Mouse (Mus musculus) heart, embryonic 10.5 days (tissue): ENCODE data around the gene Hist1h2bm. TPM values are rescaled to one million over a fixed set of nuclear protein-coding genes. Genes with fewer than 3 reads are reported as not detected.
"Not testable (repeated sequence)": the region's sequence is repeated elsewhere in the genome, so short reads cannot be mapped to it uniquely, and the experiment has no call there.

ENCODE experiments used
- DNase-seq: peaks from one replicate; pipeline ENCODE4 v3.0.0-alpha.2; 2017; ENCODE audit warnings: low spot score
- H3K27ac ChIP-seq: fragments of 300-500 bp; sonication (generic); 2 replicates; pipeline ENCODE4 v1.5.1; 2016; ENCODE audit warnings: mild to moderate bottlenecking
- H3K27me3 ChIP-seq: fragments of 300-500 bp; sonication (generic); 2 replicates; pipeline ENCODE4 v1.6.1; 2016; ENCODE audit warnings: mild to moderate bottlenecking; ENCODE audit not compliant: poor library complexity, insufficient read depth, severe bottlenecking
- H3K36me3 ChIP-seq: fragments of 300-500 bp; sonication (generic); 2 replicates; pipeline ENCODE4 v1.6.1; 2016; ENCODE audit warnings: mild to moderate bottlenecking, moderate library complexity
- H3K4me1 ChIP-seq: fragments of 300-500 bp; sonication (generic); 2 replicates; pipeline ENCODE4 v1.6.1; 2016; ENCODE audit warnings: mild to moderate bottlenecking
- H3K4me3 ChIP-seq: fragments of 300-500 bp; sonication (generic); 2 replicates; pipeline ENCODE4 v1.5.1; 2016; ENCODE audit warnings: mild to moderate bottlenecking, moderate library complexity
- H3K9me3 ChIP-seq: fragments of 300-500 bp; sonication (generic); 2 replicates; pipeline ENCODE4 v1.6.1; 2016; ENCODE audit warnings: mild to moderate bottlenecking, moderate library complexity
- WGBS: fragments of 180-500 bp; shearing (Covaris S2); methylation state at CpG from one replicate; pipeline ENCODE4 v1.1.7; 2016; 5-methylcytosine and 5-hydroxymethylcytosine counted together
- polyA plus RNA-seq: library from polyadenylated mRNA; unstranded; fragments of >200 nt; fragmentation: Nextera tagmentation; extraction: Ambion mirVana; gene quantifications from 2 replicates; pipeline ENCODE4 v1.2.1, GENCODE M21; 2016

The Hist1h2bm gene
- polyA plus RNA-seq = 2.4 and 3.7 TPM in 2 replicates

DNA sequence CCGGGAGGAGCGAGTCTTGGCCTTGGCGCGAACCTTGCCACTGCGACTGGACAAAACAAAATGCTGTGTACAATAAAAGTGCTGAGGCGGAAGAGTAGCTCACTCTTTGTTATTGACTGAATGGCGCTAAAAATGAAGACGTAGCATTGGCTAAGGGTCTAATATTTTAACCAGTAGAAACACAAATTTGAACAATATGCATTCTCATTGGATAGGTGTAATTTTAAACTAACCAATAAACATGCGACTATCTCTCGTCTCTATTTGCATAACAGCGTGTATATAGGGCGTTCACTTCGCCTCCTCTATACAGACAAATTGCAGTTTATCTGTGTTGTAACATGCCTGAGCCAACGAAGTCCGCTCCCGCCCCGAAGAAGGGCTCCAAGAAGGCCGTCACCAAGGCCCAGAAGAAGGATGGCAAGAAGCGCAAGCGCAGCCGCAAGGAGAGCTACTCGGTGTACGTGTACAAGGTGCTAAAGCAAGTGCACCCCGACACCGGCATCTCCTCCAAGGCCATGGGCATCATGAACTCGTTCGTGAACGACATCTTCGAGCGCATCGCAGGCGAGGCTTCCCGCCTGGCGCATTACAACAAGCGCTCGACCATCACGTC lies at the start of gene Hist1h2bm:
Gene Hist1h2bm (plus strand): TSS at position 288 of the 616 bp plus-strand sequence.
- not testable (repeated sequence) for H3K27me3 ChIP-seq, H3K9me3 ChIP-seq, H3K4me1 ChIP-seq, H3K36me3 ChIP-seq
- Histone ChIP-seq H3K4me3 (peak within 1 kb of the TSS; percentile 55), H3K27ac (peak within 1 kb of the TSS; percentile 87)
- peak; percentile 90 for DNase-seq
- WGBS = under 1% methylated on average over 37 of the region's 37 CpGs

DNA sequence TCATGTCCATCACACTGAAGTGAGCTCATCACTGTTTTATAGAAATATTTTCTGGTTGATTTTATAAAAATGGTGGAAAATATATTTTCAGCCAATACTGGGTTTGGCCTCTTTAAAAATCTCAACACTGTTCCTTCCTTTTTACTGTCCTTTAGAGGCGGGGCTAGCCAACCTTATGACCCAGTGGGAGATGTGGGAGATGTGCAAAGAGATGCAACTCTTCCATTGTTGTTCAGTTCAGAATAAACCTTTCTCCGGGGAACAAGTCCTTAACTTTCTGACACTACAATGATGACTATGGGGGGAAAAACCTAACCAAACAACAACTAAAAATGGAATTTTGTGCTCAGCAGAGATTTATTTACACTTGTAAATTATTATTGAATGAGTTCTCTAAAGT lies 44.5 kb upstream of the Hist1h2bm start, which contains the start of gene Olfr1360:
Gene Olfr1360 (minus strand): TSS at position 101 of the 400 bp plus-strand sequence.
- no peaks in the 10 kb centered on the region for H3K36me3 ChIP-seq
- DNase-seq = no peak
- no peaks in the 10 kb centered on the region for H3K4me1 ChIP-seq
- no peak within 1 kb of the TSS for H3K4me3 ChIP-seq
- 90% methylated on average over 2 of the region's 2 CpGs for WGBS
- no peak within 1 kb of the TSS for H3K27ac ChIP-seq
- H3K9me3 ChIP-seq = no peaks in the 10 kb centered on the region
- H3K27me3 ChIP-seq = no peaks in the 10 kb centered on the region

DNA sequence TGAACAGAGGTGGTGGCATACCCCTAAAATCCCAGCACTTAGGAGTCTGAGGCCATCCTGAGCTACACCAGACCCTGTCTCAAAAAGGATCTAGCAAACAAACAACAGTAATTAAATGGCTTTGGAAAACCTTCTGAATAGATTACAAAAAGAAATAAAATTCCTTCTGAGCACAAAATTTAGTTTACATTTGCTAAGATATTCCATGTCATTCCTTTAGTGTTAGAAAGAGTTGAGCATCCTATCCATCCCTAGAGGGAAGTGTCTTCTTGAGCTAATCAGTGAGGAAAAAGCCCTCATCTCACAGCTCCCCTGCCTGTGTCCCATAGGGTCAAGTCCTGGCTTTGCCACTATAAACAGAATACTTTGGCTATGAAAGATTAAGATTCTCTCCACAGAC lies 24.0 kb upstream of the Hist1h2bm start, which contains the start of gene Olfr1359:
Gene Olfr1359 (plus strand): TSS at position 301 of the 400 bp plus-strand sequence.
- no peak within 1 kb of the TSS for H3K4me3 ChIP-seq
- H3K27ac ChIP-seq = no peak within 1 kb of the TSS
- no peaks in the 10 kb centered on the region for H3K4me1 ChIP-seq
- no peaks in the 10 kb centered on the region for H3K9me3 ChIP-seq
- H3K27me3 ChIP-seq = no peaks in the 10 kb centered on the region
- DNase-seq = no peak
- H3K36me3 ChIP-seq = no peaks in the 10 kb centered on the region

DNA sequence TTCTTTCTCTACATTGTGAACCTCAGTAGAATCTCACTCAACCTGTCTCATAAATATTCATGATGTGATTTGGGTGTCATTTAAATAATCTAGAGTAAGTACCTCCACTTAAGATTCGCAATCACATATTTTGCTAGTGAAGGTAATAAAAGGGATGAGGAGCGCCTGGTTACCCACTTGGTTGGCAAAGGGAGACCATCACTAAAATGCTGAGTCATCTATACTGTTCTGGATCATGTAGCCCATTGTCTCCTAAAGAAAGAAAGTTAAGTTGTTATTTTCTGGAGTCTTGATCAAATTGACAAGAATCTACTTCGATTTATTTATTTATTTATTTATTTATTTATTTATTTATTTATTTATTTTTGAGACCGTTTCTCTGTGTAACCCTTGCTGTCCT lies 15.2 kb upstream of the Hist1h2bm start:
- no peaks in the 10 kb centered on the region for H3K27me3 ChIP-seq
- 68% methylated on average over 4 of the region's 4 CpGs for WGBS

DNA sequence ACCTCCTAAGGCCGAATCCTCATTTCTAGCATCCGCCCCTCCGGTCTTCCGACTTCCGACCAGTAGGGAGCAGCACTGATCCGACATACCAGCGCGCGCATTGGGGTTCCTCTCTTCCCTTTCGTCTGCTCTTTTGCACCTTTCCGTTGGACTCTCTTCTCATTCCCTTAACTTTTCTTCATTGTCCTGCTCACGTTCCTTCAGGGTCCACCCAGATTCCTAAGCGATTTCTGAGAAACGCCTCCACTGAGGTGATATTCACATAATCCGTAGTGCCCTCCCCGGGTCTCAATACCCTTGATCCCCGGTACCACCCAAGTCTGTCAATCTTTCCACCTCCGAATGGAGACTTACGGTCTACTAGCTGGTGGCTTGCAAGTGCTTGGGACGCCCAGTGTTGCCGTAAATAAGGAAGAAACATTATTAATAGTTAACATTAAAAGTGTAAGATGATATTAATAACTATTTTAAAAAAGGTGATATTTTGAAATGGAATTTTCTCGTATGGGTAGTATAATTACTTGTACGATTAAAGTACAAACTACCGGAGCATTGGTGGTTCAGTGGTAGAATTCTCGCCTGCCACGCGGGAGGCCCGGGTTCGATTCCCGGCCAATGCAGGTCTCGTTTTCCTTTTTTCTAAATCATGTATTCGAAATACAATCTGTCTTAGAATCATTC lies 11.7 kb upstream of the Hist1h2bm start:
- Histone ChIP-seq H3K27ac (peak overlapping the region; percentile 87), H3K9me3 (no peaks in the 10 kb centered on the region), H3K4me3 (peak overlapping the region; percentile 70), H3K36me3 (no peaks in the 10 kb centered on the region), H3K4me1 (peaks cover 4% of the 10 kb centered on the region), H3K27me3 (no peaks in the 10 kb centered on the region)
- DNase-seq = peak; percentile 93
- under 1% methylated on average over 32 of the region's 32 CpGs for WGBS

More for the DNA sequence above, 15.2 kb upstream of the Hist1h2bm start:
- Histone ChIP-seq H3K4me3 (no peak overlapping the region), H3K9me3 (no peaks in the 10 kb centered on the region), H3K27ac (no peak overlapping the region), H3K36me3 (no peaks in the 10 kb centered on the region), H3K4me1 (no peaks in the 10 kb centered on the region)
- DNase-seq = no peak

DNA sequence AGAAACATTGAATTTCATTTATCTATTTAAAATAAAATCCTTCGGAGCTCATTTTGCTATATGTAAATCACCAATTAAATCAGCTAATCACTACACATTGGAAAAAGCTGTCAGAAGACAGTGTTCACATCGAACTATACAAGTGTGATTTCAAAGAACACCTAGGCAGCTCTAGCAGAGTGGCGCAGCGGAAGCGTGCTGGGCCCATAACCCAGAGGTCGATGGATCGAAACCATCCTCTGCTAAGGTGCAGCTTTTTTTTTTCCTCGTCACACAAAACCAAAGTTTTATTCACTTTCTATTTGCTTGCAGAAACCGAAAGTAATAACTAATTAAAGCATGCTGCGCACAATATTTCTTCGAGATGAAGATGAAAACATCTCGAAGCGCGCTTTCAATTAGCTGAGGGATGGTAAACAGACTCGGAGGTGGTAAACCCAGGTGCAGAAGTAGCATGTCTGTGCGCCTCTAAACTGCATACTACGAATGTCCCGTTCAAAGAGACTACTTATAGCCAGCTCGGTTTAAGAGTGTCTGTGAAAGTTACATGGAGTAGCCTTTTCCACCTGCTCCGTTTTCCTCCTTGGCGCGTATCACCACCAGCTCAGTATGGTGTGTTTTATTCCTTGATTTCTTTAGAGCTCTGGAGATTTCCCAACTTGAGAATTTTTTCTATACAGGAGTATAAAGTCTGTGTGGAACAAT lies 10.9 kb upstream of the Hist1h2bm start:
- Histone ChIP-seq H3K36me3 (no peaks in the 10 kb centered on the region), H3K27ac (peak overlapping the region; percentile 49; the same call in 1 of the 2 replicates), H3K4me3 (peak overlapping the region; percentile 70), H3K27me3 (no peaks in the 10 kb centered on the region), H3K4me1 (peaks cover 8% of the 10 kb centered on the region), H3K9me3 (no peaks in the 10 kb centered on the region)
- 3% methylated on average over 22 of the region's 22 CpGs for WGBS
- peak; percentile 77 for DNase-seq

DNA sequence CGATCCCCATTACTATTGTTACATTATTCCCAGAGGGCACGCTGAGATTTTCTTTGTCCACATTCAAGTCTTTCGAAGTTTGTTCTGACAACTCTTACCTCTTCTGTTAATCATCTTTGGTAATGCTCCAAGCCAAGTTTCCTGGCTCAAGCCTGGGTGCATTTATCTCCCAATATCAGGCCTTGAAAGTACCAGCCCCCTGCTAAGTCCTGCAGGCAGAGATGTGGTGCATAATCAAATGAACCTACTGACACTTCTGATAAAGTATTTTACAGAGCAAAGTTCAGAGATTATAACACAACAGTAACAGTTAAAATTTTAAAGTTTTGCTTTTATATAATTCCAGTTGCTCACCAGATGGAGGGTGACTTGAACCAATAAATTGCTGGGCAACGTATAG lies 10.1 kb upstream of the Hist1h2bm start:
- H3K4me1 ChIP-seq = peaks cover 8% of the 10 kb centered on the region
- no peaks in the 10 kb centered on the region for H3K36me3 ChIP-seq
- H3K27me3 ChIP-seq = no peaks in the 10 kb centered on the region
- no peaks in the 10 kb centered on the region for H3K9me3 ChIP-seq
- H3K27ac ChIP-seq = no peak overlapping the region
- H3K4me3 ChIP-seq = peak overlapping the region; percentile 70
- WGBS = 36% methylated on average over 4 of the region's 4 CpGs
- DNase-seq = no peak

DNA sequence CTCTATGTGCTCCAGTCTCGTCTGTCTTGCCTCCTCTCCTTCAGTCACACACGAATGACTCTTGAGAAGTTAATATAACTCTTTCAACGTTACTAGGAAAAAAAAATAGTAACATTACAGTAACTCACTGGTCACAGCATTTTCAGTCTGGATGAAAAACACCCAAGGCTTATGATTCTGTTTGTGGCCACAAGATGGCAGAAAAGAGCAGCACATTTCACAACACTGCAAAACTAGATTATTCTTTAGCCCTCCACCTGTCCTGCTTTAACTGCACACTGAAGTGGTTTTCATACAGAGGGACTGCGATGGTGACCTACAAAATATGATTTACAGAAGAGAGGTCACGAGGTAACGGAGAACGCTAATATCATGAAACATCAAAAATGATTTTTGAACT lies 7.1 kb upstream of the Hist1h2bm start:
- H3K4me1 ChIP-seq = peaks cover 8% of the 10 kb centered on the region
- no peaks in the 10 kb centered on the region for H3K36me3 ChIP-seq
- peak; percentile 81 for DNase-seq
- peak overlapping the region; percentile 89 for H3K27ac ChIP-seq
- H3K4me3 ChIP-seq = peak overlapping the region; percentile 57
- no peaks in the 10 kb centered on the region for H3K27me3 ChIP-seq
- WGBS = 1% methylated on average over 7 of the region's 7 CpGs
- H3K9me3 ChIP-seq = no peaks in the 10 kb centered on the region

DNA sequence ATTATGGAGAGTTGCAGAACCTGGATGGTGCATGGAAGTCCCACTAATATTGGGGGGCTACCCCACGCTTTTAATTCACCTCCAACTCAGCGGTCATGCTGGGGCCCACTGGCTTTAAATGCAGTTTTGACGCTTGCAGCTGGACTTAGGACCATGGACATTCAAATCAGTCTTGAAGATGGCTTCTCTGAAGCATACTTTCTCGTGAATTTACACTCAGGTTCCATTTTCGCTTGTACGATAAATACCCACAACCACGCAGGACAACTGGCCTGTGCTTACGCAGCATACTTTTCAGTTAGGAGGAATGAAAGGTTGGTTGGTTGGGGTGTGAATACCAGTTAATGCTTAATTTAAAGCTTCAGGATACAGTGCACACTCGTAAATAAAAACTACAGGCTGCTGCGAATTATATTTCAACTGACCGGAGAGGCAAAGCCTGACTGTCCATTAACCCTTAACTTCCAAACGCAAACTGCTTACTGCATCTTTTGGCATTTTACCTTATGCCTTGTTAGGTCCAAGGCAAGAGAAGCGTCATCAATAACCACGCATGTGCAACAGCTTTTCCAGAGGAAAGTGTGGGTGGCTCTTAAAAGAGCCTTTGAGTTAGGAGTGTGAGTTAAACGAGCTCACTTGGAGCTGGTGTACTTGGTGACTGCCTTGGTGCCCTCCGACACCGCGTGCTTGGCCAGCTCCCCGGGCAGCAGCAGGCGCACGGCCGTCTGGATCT lies 6.5 kb upstream of the Hist1h2bm start:
- H3K36me3 ChIP-seq = no peaks in the 10 kb centered on the region
- WGBS = under 1% methylated on average over 22 of the region's 22 CpGs
- no peaks in the 10 kb centered on the region for H3K9me3 ChIP-seq
- H3K4me1 ChIP-seq = peaks cover 8% of the 10 kb centered on the region
- peak overlapping the region; percentile 89 for H3K27ac ChIP-seq
- no peaks in the 10 kb centered on the region for H3K27me3 ChIP-seq
- peak overlapping the region; percentile 57 for H3K4me3 ChIP-seq
- no peak for DNase-seq

DNA sequence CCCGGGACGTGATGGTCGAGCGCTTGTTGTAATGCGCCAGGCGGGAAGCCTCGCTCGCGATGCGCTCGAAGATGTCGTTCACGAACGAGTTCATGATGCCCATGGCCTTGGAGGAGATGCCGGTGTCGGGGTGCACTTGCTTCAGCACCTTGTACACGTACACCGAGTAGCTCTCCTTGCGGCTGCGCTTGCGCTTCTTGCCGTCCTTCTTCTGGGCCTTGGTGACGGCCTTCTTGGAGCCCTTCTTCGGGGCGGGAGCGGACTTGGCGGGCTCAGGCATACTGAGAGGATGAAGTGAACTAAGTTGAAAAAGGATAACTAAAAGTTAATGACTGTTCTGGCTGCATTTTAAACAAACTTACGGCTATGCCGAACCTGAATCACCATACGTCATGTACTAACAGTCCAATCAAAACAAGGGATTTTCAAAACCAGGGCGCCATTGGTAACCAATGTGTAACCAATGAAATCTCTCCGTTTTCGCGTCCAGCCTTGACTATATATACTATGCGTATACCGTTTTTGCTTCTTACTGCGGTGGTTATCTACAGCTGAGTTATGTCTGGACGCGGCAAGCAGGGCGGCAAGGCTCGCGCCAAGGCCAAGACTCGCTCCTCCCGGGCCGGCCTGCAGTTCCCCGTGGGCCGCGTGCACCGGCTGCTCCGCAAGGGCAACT lies 5.8 kb upstream of the Hist1h2bm start, which contains the start of the genes Hist1h2bl and Hist1h2ai:
Gene Hist1h2bl (minus strand): TSS at position 280 of the 676 bp plus-strand sequence.
Gene Hist1h2ai (plus strand): TSS at position 559 of the 676 bp plus-strand sequence.
- H3K9me3 ChIP-seq, H3K4me1 ChIP-seq, H3K36me3 ChIP-seq, H3K27me3 ChIP-seq: not testable (repeated sequence)
- WGBS = 1% methylated on average over 34 of the region's 50 CpGs
- Histone ChIP-seq H3K27ac (peak within 1 kb of the TSS; percentile 91), H3K4me3 (peak within 1 kb of the TSS; percentile 57)
- DNase-seq = peak; percentile 95

DNA sequence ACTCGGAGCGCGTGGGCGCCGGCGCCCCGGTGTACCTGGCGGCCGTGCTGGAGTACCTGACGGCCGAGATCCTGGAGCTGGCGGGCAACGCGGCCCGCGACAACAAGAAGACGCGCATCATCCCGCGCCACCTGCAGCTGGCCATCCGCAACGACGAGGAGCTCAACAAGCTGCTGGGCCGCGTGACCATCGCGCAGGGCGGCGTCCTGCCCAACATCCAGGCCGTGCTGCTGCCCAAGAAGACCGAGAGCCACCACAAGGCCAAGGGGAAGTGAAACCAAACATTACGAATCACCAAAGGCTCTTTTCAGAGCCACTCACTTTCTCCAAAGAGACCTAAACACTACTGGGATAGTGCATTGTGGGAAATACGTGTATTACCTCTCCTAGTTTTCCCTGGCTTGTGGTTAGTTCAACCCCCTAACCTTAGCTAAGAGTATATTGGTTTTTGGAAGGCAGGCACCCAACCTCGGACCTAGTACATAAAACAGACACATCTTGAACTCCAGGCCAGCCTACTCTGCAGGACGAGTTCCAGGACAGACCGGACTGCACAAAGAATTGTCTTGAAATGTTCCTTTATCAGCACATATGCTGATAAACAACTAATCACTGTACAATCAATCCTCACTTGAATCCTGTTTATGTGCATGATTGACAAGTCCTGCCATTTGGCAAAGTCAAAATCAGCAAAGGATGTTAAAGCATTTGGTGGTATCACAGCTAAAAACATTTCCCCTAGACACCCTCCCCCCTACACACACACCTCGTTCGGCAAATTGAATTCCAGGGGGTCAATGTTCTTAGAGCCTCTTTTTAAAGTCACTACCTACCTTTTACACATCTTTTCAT lies 5.1 kb upstream of the Hist1h2bm start:
- DNase-seq, H3K36me3 ChIP-seq, H3K9me3 ChIP-seq, H3K27me3 ChIP-seq: not testable (repeated sequence)
- H3K4me3 ChIP-seq = peak overlapping the region; percentile 57
- peaks cover 11% of the 10 kb centered on the region for H3K4me1 ChIP-seq
- peak overlapping the region; percentile 91 for H3K27ac ChIP-seq
- under 1% methylated on average over 9 of the region's 38 CpGs for WGBS
